Mouse (Mus musculus): ENCODE data around the gene Cfap97d1.

The Cfap97d1 gene

GRCm38 (mm10) chr11:102008372-102008771, 24.3 kb downstream of the Cfap97d1 start:
- DNase-seq (ENCODE audit: extremely low spot score, low read depth, low spot score) = no peak

DNA sequence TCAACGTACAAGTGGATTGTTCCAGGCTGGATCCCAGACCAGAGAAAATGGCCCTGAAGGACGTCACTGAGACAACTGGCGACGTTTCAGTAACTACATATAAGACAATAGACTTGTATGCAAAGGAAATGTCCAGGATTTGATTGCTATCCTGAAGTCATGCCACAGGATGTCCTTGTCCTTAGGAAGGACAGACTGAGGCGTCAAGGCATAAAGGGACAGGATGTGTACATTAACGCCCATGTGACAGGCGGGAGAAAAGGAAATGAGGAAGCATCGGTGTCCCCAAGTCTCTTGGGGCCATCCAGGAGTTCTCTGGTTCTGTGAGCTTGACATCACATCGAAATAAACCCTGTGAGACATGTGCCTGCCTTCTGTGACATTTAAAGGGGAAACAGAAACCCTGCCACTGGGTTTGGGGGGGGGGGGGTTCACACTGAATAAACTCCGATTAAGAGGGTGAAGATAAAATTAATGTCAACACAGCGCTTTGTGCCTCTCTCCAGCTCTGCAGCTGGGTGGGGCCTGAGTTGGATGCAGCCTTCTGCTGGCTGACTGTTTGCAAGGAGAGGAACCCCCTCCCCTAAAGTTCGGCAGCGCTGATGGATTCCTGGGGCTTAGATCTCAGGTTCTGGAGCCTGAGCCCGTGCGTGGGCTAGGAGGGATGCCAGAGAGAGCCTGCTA, 25.0 kb downstream of the Cfap97d1 start:
- no peak for DNase-seq (ENCODE audit: extremely low spot score, low read depth, low spot score)

GRCm38 (mm10) chr11:102010140-102010539, 26.1 kb downstream of the Cfap97d1 start:
- DNase-seq (ENCODE audit: extremely low spot score, low read depth, low spot score) = no peak

GRCm38 (mm10) chr11:102011510-102011909, 27.4 kb downstream of the Cfap97d1 start:
- no peak for DNase-seq (ENCODE audit: extremely low spot score, low read depth, low spot score)

- DNase-seq (ENCODE audit: extremely low spot score, low read depth, low spot score) = no peak
These were observed 29.1 kb downstream of the Cfap97d1 start for GRCm38 (mm10) chr11:102013201-102013600.

DNA sequence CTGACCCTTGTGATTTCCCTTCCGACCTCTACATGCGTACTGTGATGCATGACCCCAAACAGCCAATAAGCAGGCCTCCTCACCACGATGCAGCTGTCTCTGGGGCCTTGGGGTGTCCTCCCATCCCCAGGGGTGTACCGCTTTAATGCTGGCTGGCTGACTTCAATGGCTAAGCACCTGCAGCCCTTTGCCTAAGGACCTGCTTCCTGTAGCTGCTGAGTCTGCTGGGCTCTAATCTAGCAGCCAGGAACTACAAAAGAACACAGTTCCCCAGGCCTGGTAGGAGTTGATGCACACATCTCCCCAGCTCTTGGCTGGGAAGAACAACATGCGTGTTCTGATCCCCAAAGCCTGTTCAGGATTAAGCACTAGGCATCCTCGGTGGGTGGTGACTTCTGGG, 31.4 kb downstream of the Cfap97d1 start:
- no peak for DNase-seq (ENCODE audit: extremely low spot score, low read depth, low spot score)

DNA sequence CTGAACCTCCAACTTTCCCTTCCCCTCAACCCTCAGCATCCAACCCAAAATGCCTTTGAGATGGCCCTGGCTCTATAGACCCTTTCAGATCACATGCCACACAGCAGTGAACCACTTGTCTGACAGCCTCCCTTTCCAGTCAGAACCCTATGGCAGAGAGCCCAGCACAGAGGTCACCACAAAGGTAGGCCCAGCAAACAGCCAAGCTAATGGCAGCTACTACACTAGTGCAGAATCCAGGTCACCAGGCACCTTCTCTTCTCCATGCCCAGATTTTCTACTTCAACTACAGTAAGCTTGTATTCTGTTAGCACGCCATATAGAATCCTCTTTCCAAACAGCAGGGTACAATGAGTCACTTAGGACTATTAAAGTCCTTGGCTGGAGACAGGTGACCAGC, 32.1 kb downstream of the Cfap97d1 start:
- DNase-seq (ENCODE audit: extremely low spot score, low read depth, low spot score) = no peak

- DNase-seq (ENCODE audit: extremely low spot score, low read depth, low spot score) = no peak
These were observed 35.7 kb downstream of the Cfap97d1 start for GRCm38 (mm10) chr11:102019736-102020135.

GRCm38 (mm10) chr11:102021196-102021595, 37.1 kb downstream of the Cfap97d1 start:
- no peak for DNase-seq (ENCODE audit: extremely low spot score, low read depth, low spot score)

GRCm38 (mm10) chr11:102023406-102023805, 39.3 kb downstream of the Cfap97d1 start:
- DNase-seq (ENCODE audit: extremely low spot score, low read depth, low spot score) = no peak

GRCm38 (mm10) chr11:102024084-102024758, 40.1 kb downstream of the Cfap97d1 start:
- no peak for DNase-seq (ENCODE audit: extremely low spot score, low read depth, low spot score)

- DNase-seq (ENCODE audit: extremely low spot score, low read depth, low spot score) = no peak
These were observed 40.8 kb downstream of the Cfap97d1 start for GRCm38 (mm10) chr11:102024875-102025274.

DNA sequence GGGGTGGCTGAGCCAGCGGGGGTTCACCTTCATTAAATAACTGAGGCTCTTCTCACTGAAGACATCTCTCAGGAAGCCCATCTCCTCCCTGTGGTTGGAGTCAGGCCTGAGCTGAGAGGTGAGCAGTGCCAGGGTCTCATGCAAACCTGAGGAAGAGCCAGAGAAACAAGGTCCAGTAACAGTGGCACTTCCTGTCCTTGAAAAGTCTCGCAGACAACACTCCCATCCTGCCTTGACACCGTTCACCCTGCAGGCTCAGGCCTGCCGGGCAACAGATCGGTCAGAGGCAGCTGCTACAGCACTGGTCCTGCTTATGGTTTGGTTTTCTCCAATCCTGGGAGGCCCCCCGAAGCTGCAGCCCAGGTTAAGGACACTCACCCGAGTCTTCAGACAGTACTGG, 41.3 kb downstream of the Cfap97d1 start:
- no peak for DNase-seq (ENCODE audit: extremely low spot score, low read depth, low spot score)

DNA sequence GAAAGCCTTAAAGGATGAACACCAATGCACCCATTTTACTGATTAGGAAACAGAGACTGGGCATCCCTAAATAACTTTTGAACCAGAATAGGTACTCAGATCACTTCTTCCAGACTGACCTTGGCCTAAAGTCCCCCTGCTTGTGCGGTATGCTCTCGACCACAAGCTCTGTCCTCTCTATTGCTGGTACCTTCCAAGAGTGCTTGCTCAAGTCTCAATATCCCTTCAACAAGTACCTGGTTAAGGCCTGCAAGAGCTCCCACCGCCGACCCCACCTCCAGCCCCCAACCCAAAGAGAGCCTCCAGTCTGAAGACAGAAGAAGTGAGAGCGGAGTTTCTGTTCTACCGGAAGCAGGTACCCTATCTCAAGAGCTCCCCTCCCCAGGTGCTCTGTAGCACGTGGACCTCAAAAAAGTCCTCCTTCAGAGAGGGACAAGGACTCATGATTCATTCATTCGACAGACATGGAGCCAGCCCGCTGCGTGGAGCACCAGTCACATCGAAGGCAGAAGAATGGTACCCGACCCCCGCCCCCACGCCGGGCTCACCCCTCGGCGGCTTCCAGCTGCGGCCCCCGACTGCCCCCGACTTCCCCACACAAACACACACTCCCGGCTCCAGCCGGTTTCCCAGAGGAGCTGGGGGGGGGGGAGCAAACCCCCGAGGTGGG, 42.0 kb downstream of the Cfap97d1 start:
- no peak for DNase-seq (ENCODE audit: extremely low spot score, low read depth, low spot score)

GRCm38 (mm10) chr11:102026694-102027360, 42.7 kb downstream of the Cfap97d1 start:
- DNase-seq (ENCODE audit: extremely low spot score, low read depth, low spot score) = peak; percentile 39

DNA sequence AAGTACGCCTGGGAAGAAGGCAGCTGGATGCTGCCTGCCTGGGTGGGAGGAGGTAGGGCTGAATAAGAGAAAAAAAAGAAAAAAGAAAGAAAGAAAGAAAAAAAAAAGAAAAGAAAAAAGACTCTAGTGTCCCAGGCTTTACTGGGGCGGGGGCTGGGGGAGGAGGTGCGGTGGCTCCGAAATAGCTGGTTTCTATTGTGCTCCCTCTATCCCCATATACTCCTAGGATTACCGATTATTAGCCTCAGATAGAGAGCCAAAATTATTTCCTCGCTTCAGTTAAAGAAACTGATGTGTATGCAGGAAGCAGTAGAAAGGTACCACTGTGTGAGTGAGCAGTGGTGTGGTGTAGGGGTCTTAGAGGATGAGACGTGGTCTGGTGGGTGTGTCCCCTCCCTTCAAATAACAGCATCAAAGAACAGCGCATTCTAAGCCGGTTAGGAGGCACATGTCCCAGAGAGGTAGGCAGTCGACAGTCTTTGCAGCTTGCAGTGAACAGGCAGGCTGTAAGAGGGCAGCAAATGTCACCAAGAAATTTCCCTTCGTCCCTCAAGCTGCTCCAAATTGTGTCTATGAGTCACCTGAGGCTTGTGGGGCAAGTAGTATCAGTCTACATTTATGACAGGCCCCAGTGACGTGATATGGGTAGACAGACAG, 43.4 kb downstream of the Cfap97d1 start:
- no peak for DNase-seq (ENCODE audit: extremely low spot score, low read depth, low spot score)

- no peak for DNase-seq (ENCODE audit: extremely low spot score, low read depth, low spot score)
These were observed 44.2 kb downstream of the Cfap97d1 start, which contains the start of gene Mpp3 for GRCm38 (mm10) chr11:102028087-102028816. TSS of gene Mpp3 (minus strand) at chr11:102028461.

DNA sequence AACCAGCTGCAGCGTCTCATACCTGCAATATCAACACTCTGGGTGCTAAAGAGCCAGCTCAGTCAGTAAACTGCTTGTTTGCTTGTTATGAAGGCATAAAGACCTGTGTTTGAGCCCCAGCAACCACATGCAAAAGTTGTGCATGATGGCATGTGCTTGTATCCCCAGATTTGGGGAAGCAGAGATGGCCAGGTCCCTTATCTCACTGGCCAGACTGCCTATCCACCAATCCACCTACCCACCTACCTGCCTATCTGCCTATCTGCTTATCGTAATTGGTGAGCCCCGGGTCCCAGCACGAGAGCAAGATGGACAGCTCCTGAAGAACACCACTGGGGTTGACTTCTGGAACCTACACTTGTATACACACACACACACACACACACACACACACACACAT, 45.2 kb downstream of the Cfap97d1 start:
- DNase-seq (ENCODE audit: extremely low spot score, low read depth, low spot score) = no peak

- DNase-seq (ENCODE audit: extremely low spot score, low read depth, low spot score) = no peak
These were observed 45.9 kb downstream of the Cfap97d1 start for GRCm38 (mm10) chr11:102029966-102030365.

DNA sequence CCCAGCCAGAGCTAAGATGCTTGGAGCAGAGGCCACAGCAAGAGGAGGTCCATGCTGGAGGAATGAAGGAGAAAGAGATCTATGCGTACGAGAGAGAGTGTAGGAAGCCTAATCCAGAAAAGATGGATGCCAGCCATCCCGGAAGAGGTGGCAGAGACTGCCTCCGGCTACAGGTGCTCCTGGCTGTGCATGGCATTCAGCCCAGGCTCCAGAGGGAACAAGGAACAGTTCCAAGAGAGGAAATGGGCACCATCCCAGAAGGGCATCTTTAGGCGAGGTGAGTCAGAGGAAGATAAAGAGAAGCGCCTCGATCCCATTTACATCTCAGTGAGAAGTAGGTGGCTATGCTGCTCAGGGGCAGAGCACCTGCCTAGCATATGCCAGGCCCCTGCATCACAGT, 47.1 kb downstream of the Cfap97d1 start:
- DNase-seq (ENCODE audit: extremely low spot score, low read depth, low spot score) = no peak

Data from hindlimb bud, embryonic 11.5 days (tissue).